ENCODE assay signal across 10 mouse cellular contexts in the genomic region with DNA sequence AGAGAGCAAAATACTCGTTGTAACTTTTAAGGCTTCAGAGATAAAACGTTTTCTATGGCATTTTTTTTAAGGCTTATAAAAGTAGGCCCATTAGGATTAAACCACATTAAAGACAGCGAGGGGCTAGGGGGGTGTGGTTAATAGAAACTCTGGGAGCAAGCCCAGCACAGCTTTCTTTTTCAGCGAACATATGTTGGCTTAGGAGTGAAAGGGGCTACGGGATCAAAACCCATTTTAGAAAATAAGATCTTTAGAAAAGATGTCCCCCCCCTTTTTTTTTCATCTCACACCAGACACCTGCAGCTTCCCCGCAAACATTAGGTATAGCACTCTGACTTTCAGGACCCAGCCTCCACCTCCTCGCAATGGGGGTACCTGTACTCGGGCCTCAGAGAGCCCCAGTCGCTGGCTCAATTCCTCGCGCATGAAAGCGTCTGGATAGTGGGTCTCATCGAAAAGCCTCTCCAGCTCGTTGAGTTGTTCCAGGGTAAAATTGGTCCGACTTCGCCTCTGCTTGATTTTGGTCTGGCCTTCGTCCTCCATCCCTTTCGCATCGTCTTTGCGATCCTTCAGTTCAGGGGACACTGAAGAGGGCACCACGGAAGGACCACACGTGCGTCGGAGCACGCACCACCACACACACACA. TPM values are rescaled to one million over a fixed set of nuclear protein-coding genes. Genes with fewer than 3 reads are reported as not detected.
DNase-seq lines count a peak whose midpoint lies in the region; ATAC-seq lines count a peak whose summit lies in the region.
"Had no signal": no experiment of that assay in that cellular context is flagged by ENCODE, and none has a peak within 500 bp of the region (broad histone marks: within the 10 kb centered on the region; RNA-seq: fewer than 3 reads in every experiment).

No protein-coding gene starts in this region.

- H3K9ac ChIP-seq in hindbrain, embryonic 16.5 days (ENCODE audit: low read depth, low read length) = no peak overlapping the region
- no peak overlapping the region for H3K9ac ChIP-seq in neural tube, embryonic 11.5 days (ENCODE audit: low read length)

- 3% methylated on average over 25 of the region's 25 CpGs for WGBS in hindbrain, embryonic 16.5 days
- WGBS in neural tube, embryonic 11.5 days = under 1% methylated on average over 25 of the region's 25 CpGs

- peaks cover 17% of the 10 kb centered on the region for H3K4me1 ChIP-seq in hindbrain, embryonic 16.5 days (ENCODE audit: control insufficient read depth, insufficient read depth, low read depth, low read length)
- peaks cover 3% of the 10 kb centered on the region; the same call in 1 of the 2 replicates for H3K4me1 ChIP-seq in neural tube, embryonic 11.5 days (ENCODE audit: control insufficient read depth, insufficient read depth, low read length)

- H3K4me3 ChIP-seq in hindbrain, embryonic 16.5 days (ENCODE audit: low read length) = peak overlapping the region; percentile 15
- H3K4me3 ChIP-seq in neural tube, embryonic 11.5 days (ENCODE audit: low read depth, low read length) = peak overlapping the region; percentile 19; the same call in 1 of the 2 replicates

- H3K9me3 ChIP-seq in hindbrain, embryonic 16.5 days (ENCODE audit: control insufficient read depth, low read length) = no peaks in the 10 kb centered on the region
- no peaks in the 10 kb centered on the region for H3K9me3 ChIP-seq in neural tube, embryonic 11.5 days (ENCODE audit: control insufficient read depth, low read length)

- H3K27ac ChIP-seq in hindbrain, embryonic 16.5 days (ENCODE audit: low read depth, low read length) = no peak overlapping the region
- H3K27ac ChIP-seq in neural tube, embryonic 11.5 days (ENCODE audit: low read depth, low read length) = no peak overlapping the region

- no peak overlapping the region for H3K4me2 ChIP-seq in hindbrain, embryonic 16.5 days (ENCODE audit: low read length)
- H3K4me2 ChIP-seq in neural tube, embryonic 11.5 days (ENCODE audit: low read depth) = no peak overlapping the region; the same call in 1 of the 2 replicates

- no peak for ATAC-seq in hindbrain, embryonic 16.5 days
- no peak for ATAC-seq in neural tube, embryonic 11.5 days (ENCODE audit: insufficient read depth, low FRiP score, low TSS enrichment)
- ATAC-seq: intestine, postnatal 0 days had no signal

- peak; percentile 7 to 14 for DNase-seq in heart, postnatal 10 days
- no peak for DNase-seq in heart, postnatal 14 days
- DNase-seq in embryo, embryonic 10.5 days (ENCODE audit: low spot score) = peak; percentile 50
- peak; percentile 47 for DNase-seq in neural tube, embryonic 11.5 days (ENCODE audit: low spot score)
- no peak for DNase-seq in frontal cortex, postnatal 25 days (ENCODE audit: low spot score in 2 of 2)
- no peak for DNase-seq in frontal cortex, postnatal 14 days (ENCODE audit: low spot score in 2 of 2)
- DNase-seq in urinary bladder, postnatal 25 days (ENCODE audit: low spot score) = no peak

- H3K36me3 ChIP-seq in hindbrain, embryonic 16.5 days (ENCODE audit: control insufficient read depth, insufficient read depth, low read length) = no peaks in the 10 kb centered on the region
- H3K36me3 ChIP-seq in neural tube, embryonic 11.5 days (ENCODE audit: control insufficient read depth, insufficient read depth, low read length) = no peaks in the 10 kb centered on the region

- intact Hi-C loops in heart, postnatal 10 days (cut with DNase I) = loop anchor here (5.0 kb wide), 2 partner anchors 289 to 364 kb away; no protein-coding TSS in a partner anchor
- intact Hi-C loops in heart, postnatal 14 days (cut with DNase I) = loop anchor here (5.0 to 10.0 kb wide), 2 partner anchors 367 to 566 kb away; no protein-coding TSS in a partner anchor

- H3K27me3 ChIP-seq in hindbrain, embryonic 16.5 days (replicated peaks; ENCODE audit: control insufficient read depth, insufficient read depth, low read length) = peaks cover 52% of the 10 kb centered on the region
- H3K27me3 ChIP-seq in neural tube, embryonic 11.5 days (ENCODE audit: control insufficient read depth, insufficient read depth, low read length) = peaks cover 89% of the 10 kb centered on the region

RNA-seq across cellular contexts. Expression of gene Rsrc1, which starts 3.3 kb away (rescaled TPM):
- 10 to 100 TPM; 19.3 to 20.4 TPM for total RNA-seq in heart, postnatal 10 days (2021)
- 10 to 100 TPM; 11.3 to 11.8 TPM for total RNA-seq in heart, postnatal 14 days (2021)
- 30.4 and 31.5 TPM in 2 replicates for polyA plus RNA-seq in hindbrain, embryonic 16.5 days (2015; fragmentation: Nextera tagmentation; extraction: Ambion mirVana)
- polyA plus RNA-seq in neural tube, embryonic 11.5 days (2014; fragmentation: Nextera tagmentation; extraction: Ambion mirVana) = 42.1 and 43.2 TPM in 2 replicates

RNA-seq across cellular contexts. Expression of gene Shox2, which starts 3.6 kb away (rescaled TPM):
- 1 to 10 TPM in 1 of 2 experiments, under 1 TPM in 1; 0.79 to 1.6 TPM for total RNA-seq in heart, postnatal 10 days (2021)
- 1 to 10 TPM; 1.0 to 1.8 TPM for total RNA-seq in heart, postnatal 14 days (2021)
- 17.5 and 23.5 TPM in 2 replicates for polyA plus RNA-seq in hindbrain, embryonic 16.5 days (2015; fragmentation: Nextera tagmentation; extraction: Ambion mirVana)
- polyA plus RNA-seq in neural tube, embryonic 11.5 days (2014; fragmentation: Nextera tagmentation; extraction: Ambion mirVana) = 18.1 and 20.9 TPM in 2 replicates
- total RNA-seq: left cerebral cortex, postnatal 14 days had no signal

Comparison
In these comparisons a context has a peak if more than half of its experiments do, and no peak if none do; other contexts are left out.
1. DNase-seq: peak in heart, postnatal 10 days (2 of 2), embryo, embryonic 10.5 days (single experiment) and neural tube, embryonic 11.5 days (single experiment); none in heart, postnatal 14 days (0 of 2), frontal cortex, postnatal 25 days (0 of 2), frontal cortex, postnatal 14 days (0 of 2) and urinary bladder, postnatal 25 days (single experiment).